Mouse (Mus musculus) liver, postnatal 0 days (tissue): ENCODE data around the gene Rab11fip5.

Experiments
- CTCF ChIP-seq: sonication (generic); IDR thresholded peaks from 2 replicates; pipeline ENCODE4 v1.5.1; 2016; ENCODE audit warnings: antibody characterized with exemption, low read depth
- EP300 ChIP-seq: IDR thresholded peaks from 2 replicates; pipeline ENCODE4 v1.6.1; 2016; ENCODE audit warnings: antibody characterized with exemption, low read depth, mild to moderate bottlenecking

DNA sequence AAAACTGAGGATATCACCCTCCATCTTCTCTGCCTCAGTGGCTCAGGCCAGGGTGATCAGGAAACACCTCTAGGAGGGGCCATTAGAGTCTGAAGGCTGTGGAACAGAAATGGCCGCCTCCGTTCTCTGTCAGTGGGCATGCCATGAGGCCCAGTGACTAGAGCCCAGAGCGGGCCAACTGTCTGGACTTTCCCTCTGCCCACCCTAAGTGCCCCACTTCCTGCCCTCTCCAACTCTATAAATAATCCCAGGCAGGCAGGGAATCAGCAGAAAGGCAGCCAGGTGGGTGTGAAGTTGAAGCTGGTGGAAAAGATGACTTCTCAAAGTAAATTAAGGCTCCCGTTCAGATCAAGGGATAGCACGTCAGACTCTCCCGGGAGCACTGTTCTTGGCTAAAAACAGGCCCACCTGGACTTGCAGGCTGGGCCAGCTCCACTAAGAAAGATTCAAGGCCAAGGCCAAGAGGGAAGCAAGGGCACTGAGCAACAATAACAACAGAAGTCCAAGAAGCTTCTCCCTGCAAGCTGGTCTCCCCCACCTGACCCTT lies 2.5 kb downstream of the Rab11fip5 start:
- no peak for TF ChIP-seq CTCF
- no peak for TF ChIP-seq EP300
